Mouse (Mus musculus) heart, embryonic 11.5 days (tissue): ENCODE data around the gene Chrnd. TPM values are rescaled to one million over a fixed set of nuclear protein-coding genes. Genes with fewer than 3 reads are reported as not detected.

ENCODE experiments used
- ATAC-seq: fragments of 200-750 bp; cut with Nextera tagmentation; replicated peaks from 2 replicates; pipeline ENCODE4 v1.8.0; 2017; ENCODE audit warnings: moderate library complexity; ENCODE audit not compliant: insufficient number of reproducible peaks, low FRiP score, low TSS enrichment
- H3K27ac ChIP-seq: fragments of 300-500 bp; sonication (generic); 2 replicates; pipeline ENCODE4 v1.5.1; 2014; ENCODE audit warnings: mild to moderate bottlenecking, low read depth, low read length
- H3K27me3 ChIP-seq: fragments of 300-500 bp; sonication (generic); 2 replicates; pipeline ENCODE4 v1.6.1; 2014; ENCODE audit warnings: mild to moderate bottlenecking, low read length, mixed read lengths; ENCODE audit not compliant: control insufficient read depth, insufficient read depth
- H3K36me3 ChIP-seq: fragments of 300-500 bp; sonication (generic); 2 replicates; pipeline ENCODE4 v1.6.1; 2014; ENCODE audit warnings: mild to moderate bottlenecking, low read length, moderate library complexity, mixed read lengths; ENCODE audit not compliant: control insufficient read depth, insufficient read depth
- H3K4me1 ChIP-seq: fragments of 300-500 bp; sonication (generic); 2 replicates; pipeline ENCODE4 v1.6.1; 2014; ENCODE audit warnings: low read length; ENCODE audit not compliant: control insufficient read depth, insufficient read depth
- H3K4me2 ChIP-seq: fragments of 300-500 bp; sonication (generic); 2 replicates; pipeline ENCODE4 v1.6.1; 2014; ENCODE audit warnings: mild to moderate bottlenecking, moderate library complexity
- H3K4me3 ChIP-seq: fragments of 300-500 bp; sonication (generic); 2 replicates; pipeline ENCODE4 v1.5.1; 2014; ENCODE audit warnings: low read depth, low read length
- H3K9ac ChIP-seq: fragments of 300-500 bp; sonication (generic); 2 replicates; pipeline ENCODE4 v1.6.1; 2014; ENCODE audit warnings: mild to moderate bottlenecking, low read depth, low read length, moderate library complexity
- H3K9me3 ChIP-seq: fragments of 300-500 bp; sonication (generic); replicated peaks from 2 replicates; pipeline ENCODE4 v1.6.1; 2016; ENCODE audit warnings: low read length; ENCODE audit not compliant: control insufficient read depth
- WGBS: fragments of 180-500 bp; shearing (Covaris S2); extraction: QIAGEN DNeasy Blood & Tissue Kit; methylation state at CpG from one replicate; pipeline ENCODE4 v1.1.7; 2014; ENCODE audit not compliant: insufficient replicate concordance; 5-methylcytosine and 5-hydroxymethylcytosine counted together
- polyA plus RNA-seq: library from polyadenylated mRNA; unstranded; fragments of >200 nt; fragmentation: Nextera tagmentation; extraction: Ambion mirVana; gene quantifications from 2 replicates; pipeline ENCODE4 v1.2.1, GENCODE M21; 2014

Chrnd gene
- polyA plus RNA-seq, 1 experiment from 2014 or later, result not detected

DNA sequence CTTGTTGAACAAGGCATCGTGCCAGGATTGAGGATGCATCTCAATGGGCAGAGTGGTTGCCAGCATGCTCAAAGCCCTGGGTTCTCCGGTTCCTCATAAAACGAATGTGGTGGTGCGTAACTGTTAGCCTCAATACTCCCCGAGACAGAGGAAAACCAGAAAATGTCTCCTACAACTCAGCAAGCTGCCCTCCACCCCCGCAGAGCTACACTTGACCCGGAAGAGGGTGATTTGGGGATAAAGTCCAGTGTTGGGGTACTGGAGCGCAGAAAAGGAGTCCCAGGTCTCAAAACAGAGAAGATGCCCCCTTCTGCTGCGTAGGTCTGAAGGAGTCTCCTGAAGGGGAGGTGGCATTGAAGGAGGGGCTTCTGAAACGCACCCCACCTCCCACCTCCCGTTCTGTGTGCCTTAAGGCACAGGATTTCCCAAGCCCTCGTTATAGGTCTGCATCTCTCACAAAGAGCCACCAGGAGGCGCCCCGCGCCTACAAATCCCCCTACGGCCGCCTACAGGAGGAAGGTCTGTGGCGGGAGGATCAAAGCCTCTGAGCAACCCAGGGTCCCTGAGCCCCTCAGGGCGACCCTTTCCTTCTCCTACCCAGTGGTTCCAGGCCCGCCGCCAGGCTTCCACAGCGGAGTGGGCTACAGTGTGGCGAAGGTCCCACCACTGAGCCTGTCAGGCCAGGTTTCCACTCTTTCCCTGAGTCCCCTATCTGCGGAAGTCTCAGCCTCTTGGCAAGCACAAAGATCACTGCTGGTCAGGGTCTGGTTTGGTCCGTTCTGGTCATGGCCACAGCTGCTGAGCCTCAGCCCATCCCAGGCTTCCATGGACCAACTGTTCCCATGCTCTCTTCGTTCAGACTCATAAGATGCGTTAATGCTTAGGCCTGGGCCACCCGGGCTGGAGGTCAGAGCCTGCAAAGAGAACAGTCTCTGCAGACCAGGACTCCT is 16.1 kb upstream of the Chrnd start:
- 25% methylated on average over 28 of the region's 28 CpGs for WGBS
- Histone ChIP-seq H3K4me1 (peaks cover 15% of the 10 kb centered on the region; the same call in 1 of the 2 replicates), H3K9ac (no peak overlapping the region), H3K27me3 (peaks cover 51% of the 10 kb centered on the region), H3K27ac (no peak overlapping the region), H3K9me3 (no peaks in the 10 kb centered on the region), H3K36me3 (no peaks in the 10 kb centered on the region), H3K4me3 (no peak overlapping the region), H3K4me2 (0 out of 2 replicates have a peak overlapping the region, but pooled peaks have one; percentile 4)
- ATAC-seq, result no peak

DNA sequence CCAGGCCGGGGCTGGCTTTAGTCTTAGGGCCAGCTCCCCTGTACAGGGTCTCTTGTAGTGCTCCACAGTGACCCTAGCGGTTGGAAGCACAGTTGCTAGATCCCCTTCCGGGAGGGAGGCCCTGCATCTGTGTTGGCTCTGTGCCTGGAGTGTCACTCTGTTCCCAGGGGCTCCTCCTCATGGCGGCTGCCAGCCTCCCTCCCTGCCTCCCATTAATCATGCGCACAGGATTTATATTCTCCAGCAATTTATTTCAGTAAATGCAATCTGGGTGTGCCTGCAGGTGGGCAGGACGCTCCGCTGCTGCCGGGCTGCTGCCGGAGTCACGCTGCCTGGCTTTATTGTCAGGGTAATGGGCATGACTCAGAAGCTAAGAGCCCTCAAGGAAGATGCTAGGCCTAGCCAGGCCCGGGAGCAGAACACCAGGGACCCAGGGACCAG is 14.5 kb upstream of the Chrnd start:
- H3K27ac ChIP-seq, result no peak overlapping the region
- ATAC-seq, result peak; percentile 56; the same call in 1 of the 2 replicates
- H3K36me3 ChIP-seq, result no peaks in the 10 kb centered on the region
- peaks cover 6% of the 10 kb centered on the region; the same call in 1 of the 2 replicates for H3K4me1 ChIP-seq
- 33% methylated on average over 11 of the region's 11 CpGs for WGBS
- H3K4me2 ChIP-seq, result no peak overlapping the region
- no peak overlapping the region for H3K4me3 ChIP-seq
- no peaks in the 10 kb centered on the region for H3K9me3 ChIP-seq
- no peak overlapping the region for H3K9ac ChIP-seq
- peaks cover 37% of the 10 kb centered on the region for H3K27me3 ChIP-seq

DNA sequence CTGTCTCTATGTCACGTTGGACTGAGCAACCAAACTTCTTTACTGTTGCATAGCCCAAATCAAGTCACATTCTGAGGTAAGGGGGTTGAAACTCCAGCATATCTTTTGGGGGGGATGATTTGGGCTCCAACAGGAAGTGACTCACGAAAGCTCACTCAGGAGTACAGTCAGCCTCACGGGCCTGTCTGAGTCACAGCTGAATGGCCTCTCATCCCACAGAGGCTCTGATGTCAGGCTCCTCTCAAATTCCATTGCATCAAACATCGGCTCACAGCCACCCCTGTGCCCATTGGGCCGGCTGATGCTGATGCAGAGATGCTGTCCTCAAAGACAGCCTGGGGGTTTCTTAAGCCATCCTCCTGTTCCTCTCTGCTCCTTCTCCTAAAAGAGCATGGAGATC is 9.5 kb upstream of the Chrnd start:
- no peak overlapping the region for H3K4me2 ChIP-seq
- ATAC-seq, result no peak
- H3K9ac ChIP-seq, result no peak overlapping the region
- H3K36me3 ChIP-seq, result no peaks in the 10 kb centered on the region
- H3K4me1 ChIP-seq, result peaks cover 2% of the 10 kb centered on the region; the same call in 1 of the 2 replicates
- H3K27ac ChIP-seq, result no peak overlapping the region
- peaks cover 51% of the 10 kb centered on the region for H3K27me3 ChIP-seq
- H3K4me3 ChIP-seq, result no peak overlapping the region
- WGBS, result 34% methylated on average over 5 of the region's 5 CpGs
- no peaks in the 10 kb centered on the region for H3K9me3 ChIP-seq

DNA sequence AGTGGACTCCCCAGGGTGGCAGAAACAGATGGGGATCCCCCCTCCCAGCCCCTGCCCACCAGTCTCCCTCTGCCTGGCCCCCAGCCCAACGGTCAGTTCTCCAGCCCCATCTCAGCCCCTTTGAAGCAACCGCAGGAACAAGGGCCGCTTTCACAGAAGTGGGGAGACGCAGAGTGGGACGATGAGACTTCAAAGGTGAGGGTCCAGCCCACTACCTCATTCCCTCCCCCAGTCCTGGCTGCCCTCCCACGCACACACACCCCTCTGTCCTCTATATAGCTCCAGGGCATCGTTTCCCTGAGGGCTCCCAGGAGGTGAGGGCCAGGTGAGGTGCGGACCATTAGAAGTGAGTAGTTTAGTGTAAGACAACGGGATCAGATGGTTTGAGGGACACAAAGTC is 7.4 kb upstream of the Chrnd start, which contains the start of gene Prss56:
TSS of gene Prss56 (plus strand) at position 301 of the 400 bp plus-strand sequence.
- Histone ChIP-seq H3K36me3 (no peaks in the 10 kb centered on the region), H3K4me3 (no peak within 1 kb of the TSS), H3K4me1 (no peaks in the 10 kb centered on the region), H3K9ac (no peak within 1 kb of the TSS), H3K4me2 (no peak within 1 kb of the TSS), H3K27me3 (peaks cover 67% of the 10 kb centered on the region), H3K9me3 (no peaks in the 10 kb centered on the region), H3K27ac (no peak within 1 kb of the TSS)
- ATAC-seq, result no peak
- WGBS, result 53% methylated on average over 9 of the region's 9 CpGs

DNA sequence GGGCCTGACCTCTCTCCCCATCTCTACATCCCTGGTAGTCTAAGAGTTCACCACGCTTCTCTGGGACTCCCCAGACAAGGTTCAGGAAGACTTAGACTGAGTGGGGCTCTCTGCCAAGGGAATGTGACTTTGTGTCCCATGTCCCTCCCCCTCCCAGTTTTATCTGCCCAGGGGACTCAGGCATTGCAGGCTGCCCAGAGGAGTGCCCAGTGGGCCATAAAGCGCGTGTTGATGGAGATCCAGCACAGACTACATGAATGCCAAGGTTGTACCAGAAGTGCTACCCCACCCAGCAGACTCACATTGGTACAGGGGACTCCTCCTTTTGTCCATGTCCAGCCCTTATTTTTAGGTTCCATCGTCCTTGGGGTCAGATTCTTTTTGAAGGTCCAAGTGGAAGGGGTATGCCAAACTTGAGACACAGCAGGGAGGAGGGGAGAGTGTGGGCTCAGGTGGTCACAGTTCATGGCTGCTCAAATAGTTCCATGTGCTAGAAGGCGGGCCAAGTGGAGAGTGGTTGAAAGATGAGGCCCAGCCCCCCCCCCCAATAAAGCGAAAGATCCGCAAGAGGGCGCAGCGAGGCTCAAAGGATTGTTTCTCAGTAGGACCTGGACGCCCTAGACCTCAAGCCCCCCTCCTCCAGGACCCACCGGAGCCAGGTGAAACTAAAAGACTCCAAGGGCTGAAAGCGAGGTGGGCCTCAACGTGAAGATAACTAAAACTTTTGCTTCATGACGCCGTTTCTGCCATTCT is 6.2 kb upstream of the Chrnd start:
- Histone ChIP-seq H3K9ac (no peak overlapping the region), H3K4me2 (no peak overlapping the region; the same call in 1 of the 2 replicates), H3K9me3 (no peaks in the 10 kb centered on the region), H3K4me3 (no peak overlapping the region), H3K4me1 (no peaks in the 10 kb centered on the region), H3K27ac (no peak overlapping the region), H3K36me3 (no peaks in the 10 kb centered on the region), H3K27me3 (peaks cover 78% of the 10 kb centered on the region)
- ATAC-seq, result no peak
- WGBS, result 29% methylated on average over 15 of the region's 15 CpGs

DNA sequence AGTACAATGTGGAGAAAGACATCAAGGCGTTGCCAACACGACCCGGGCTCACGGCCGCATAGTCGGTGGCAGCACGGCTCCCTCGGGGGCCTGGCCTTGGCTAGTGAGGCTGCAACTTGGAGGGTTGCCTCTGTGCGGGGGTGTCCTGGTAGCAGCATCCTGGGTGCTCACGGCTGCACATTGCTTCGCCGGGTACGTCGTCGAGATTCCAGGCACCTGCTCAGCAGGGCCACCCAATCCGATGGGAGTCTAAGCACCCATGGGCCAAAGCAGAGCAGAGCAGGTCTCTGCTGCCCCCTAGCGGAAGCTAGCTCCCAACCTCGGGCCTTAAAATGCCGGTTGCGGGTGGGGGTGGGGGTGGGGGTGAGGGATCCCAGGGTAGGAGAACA is 5.7 kb upstream of the Chrnd start:
- no peaks in the 10 kb centered on the region for H3K36me3 ChIP-seq
- no peak overlapping the region for H3K27ac ChIP-seq
- 0 out of 2 replicates have a peak, but pooled peaks have one; percentile 23 for ATAC-seq
- H3K4me1 ChIP-seq, result no peaks in the 10 kb centered on the region
- H3K9ac ChIP-seq, result no peak overlapping the region
- no peak overlapping the region for H3K4me3 ChIP-seq
- peaks cover 83% of the 10 kb centered on the region for H3K27me3 ChIP-seq
- 9% methylated on average over 20 of the region's 20 CpGs for WGBS
- H3K9me3 ChIP-seq, result no peaks in the 10 kb centered on the region
- peak overlapping the region; percentile 17; the same call in 1 of the 2 replicates for H3K4me2 ChIP-seq

DNA sequence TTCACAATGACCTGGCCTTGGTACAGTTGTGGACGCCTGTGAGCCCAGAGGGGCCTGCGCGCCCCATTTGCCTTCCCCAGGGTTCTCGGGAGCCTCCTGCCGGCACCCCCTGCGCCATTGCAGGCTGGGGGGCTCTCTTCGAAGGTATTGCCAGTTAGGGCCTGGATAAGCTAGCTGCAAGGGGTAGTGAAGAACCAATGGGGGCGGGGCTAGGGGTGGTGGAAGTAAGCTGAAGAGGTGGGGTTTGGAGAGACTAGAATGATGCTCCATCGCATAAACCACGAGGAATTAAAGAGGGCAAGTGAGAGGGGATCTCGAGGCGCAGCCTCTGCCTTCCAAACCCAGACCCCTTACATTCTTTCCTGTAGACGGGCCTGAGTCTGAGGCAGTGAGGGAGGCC is 4.9 kb upstream of the Chrnd start:
- 18% methylated on average over 13 of the region's 13 CpGs for WGBS
- Histone ChIP-seq H3K4me3 (no peak overlapping the region), H3K27me3 (peaks cover 83% of the 10 kb centered on the region), H3K36me3 (no peaks in the 10 kb centered on the region), H3K4me1 (no peaks in the 10 kb centered on the region), H3K4me2 (no peak overlapping the region), H3K27ac (no peak overlapping the region), H3K9me3 (no peaks in the 10 kb centered on the region), H3K9ac (no peak overlapping the region)
- ATAC-seq, result no peak

DNA sequence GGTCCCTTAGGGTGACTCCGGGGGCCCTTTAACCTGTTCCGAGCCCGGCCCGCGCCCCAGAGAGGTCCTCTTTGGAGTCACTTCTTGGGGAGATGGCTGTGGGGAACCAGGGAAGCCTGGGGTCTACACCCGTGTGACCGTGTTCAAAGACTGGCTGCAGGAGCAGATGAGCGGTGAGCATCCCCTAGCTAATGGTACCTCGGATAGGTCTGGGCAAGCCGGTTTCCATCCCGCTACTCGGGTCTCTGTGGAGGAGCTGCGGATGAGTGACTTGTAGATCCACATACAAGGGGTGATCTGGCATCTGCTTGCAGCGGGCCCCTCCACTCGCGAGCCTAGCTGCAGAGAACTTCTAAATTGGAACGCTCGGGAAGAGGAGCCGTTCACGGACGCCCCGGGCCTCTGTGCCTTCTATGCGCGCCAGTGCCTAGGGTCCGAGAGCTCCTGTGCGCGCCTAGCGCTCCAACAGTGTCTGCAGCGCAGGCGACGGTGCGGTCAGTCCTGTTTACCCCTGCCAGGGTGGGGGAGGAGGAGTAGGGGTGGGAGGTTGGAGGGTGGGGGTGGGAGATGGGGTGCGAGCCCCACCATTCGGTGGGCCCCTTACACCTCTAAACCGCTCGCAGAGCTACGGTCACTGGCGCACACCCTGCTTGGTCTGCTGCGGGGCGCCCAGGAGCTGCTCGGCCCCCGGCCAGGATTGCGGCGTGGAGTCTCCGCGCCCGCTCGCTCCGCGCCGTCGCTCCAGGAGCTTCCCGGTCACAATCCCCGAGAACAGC is 4.0 kb upstream of the Chrnd start:
- Histone ChIP-seq H3K4me2 (peak overlapping the region; percentile 73), H3K36me3 (no peaks in the 10 kb centered on the region), H3K4me3 (peak overlapping the region; percentile 55), H3K9me3 (no peaks in the 10 kb centered on the region), H3K27ac (no peak overlapping the region), H3K9ac (peak overlapping the region; percentile 36; the same call in 1 of the 2 replicates), H3K4me1 (no peaks in the 10 kb centered on the region), H3K27me3 (peaks cover 81% of the 10 kb centered on the region)
- 2% methylated on average over 54 of the region's 54 CpGs for WGBS
- no peak for ATAC-seq
